Mouse (Mus musculus) brain, embryonic 14.5 days (tissue): ENCODE measurements at regions not wholly inside any gene's neighbourhood (a gene's known extent, or its start where the extent isn't known, plus 50 kb on each side); places are given as distances from the start of the nearest gene placed in this dataset.

ENCODE experiments used
- DNase-seq: peaks from one replicate; pipeline ENCODE4 v3.0.0-alpha.2; 2011; ENCODE audit warnings: low read depth
- CTCF ChIP-seq: fragments of 200-500 bp; IDR thresholded peaks from 2 replicates; pipeline ENCODE4 v1.5.1; 2012; ENCODE audit warnings: inconsistent platforms, mild to moderate bottlenecking, moderate library complexity, borderline replicate concordance; ENCODE audit not compliant: insufficient read depth, insufficient read length; ENCODE audit errors: extremely low read depth
- POLR2A ChIP-seq: fragments of 200-500 bp; IDR thresholded peaks from 2 replicates; pipeline ENCODE4 v1.6.1; 2012; ENCODE audit warnings: mild to moderate bottlenecking, inconsistent platforms, borderline replicate concordance; ENCODE audit not compliant: poor library complexity, insufficient read depth, insufficient read length, severe bottlenecking; ENCODE audit errors: extremely low read depth

GRCm38 (mm10) chr2:159591396-159592124 is 742.4 kb downstream of the Gm826 start:
- no peak for DNase-seq
- no peak for TF ChIP-seq POLR2A
- TF ChIP-seq CTCF, result no peak

GRCm38 (mm10) chr2:159592841-159593240 is 741.1 kb downstream of the Gm826 start:
- DNase-seq, result no peak
- TF ChIP-seq CTCF (no peak), POLR2A (no peak)

GRCm38 (mm10) chr2:159596285-159596684 is 737.7 kb downstream of the Gm826 start:
- TF ChIP-seq POLR2A (no peak), CTCF (no peak)
- DNase-seq, result no peak

GRCm38 (mm10) chr2:159598080-159598479 is 735.9 kb downstream of the Gm826 start:
- TF ChIP-seq POLR2A (no peak), CTCF (no peak)
- no peak for DNase-seq

GRCm38 (mm10) chr2:159607191-159607590 is 726.8 kb downstream of the Gm826 start:
- DNase-seq, result no peak
- TF ChIP-seq POLR2A (no peak), CTCF (no peak)

GRCm38 (mm10) chr2:159610451-159610850 is 723.5 kb downstream of the Gm826 start:
- TF ChIP-seq POLR2A (no peak), CTCF (no peak)
- DNase-seq, result no peak

- no peak for DNase-seq
- no peak for TF ChIP-seq POLR2A
- TF ChIP-seq CTCF, result no peak
These were observed 717.3 kb downstream of the Gm826 start for GRCm38 (mm10) chr2:159616685-159617084.

- DNase-seq, result no peak
- no peak for TF ChIP-seq POLR2A
These were observed 712.7 kb downstream of the Gm826 start for GRCm38 (mm10) chr2:159621261-159621660.

GRCm38 (mm10) chr2:159622141-159622669 is 711.8 kb downstream of the Gm826 start:
- DNase-seq, result no peak
- TF ChIP-seq CTCF, result no peak
- no peak for TF ChIP-seq POLR2A

GRCm38 (mm10) chr2:159625306-159625705 is 708.7 kb downstream of the Gm826 start:
- TF ChIP-seq POLR2A (no peak), CTCF (no peak)
- DNase-seq, result no peak

- DNase-seq, result peak; percentile 55
- TF ChIP-seq CTCF, result peak; percentile 28; the same call in 1 of the 2 replicates
- no peak for TF ChIP-seq POLR2A
These were observed 688.1 kb downstream of the Gm826 start for GRCm38 (mm10) chr2:159645861-159646260.

GRCm38 (mm10) chr2:159646595-159646994 is 687.4 kb downstream of the Gm826 start:
- TF ChIP-seq CTCF (no peak), POLR2A (no peak)
- DNase-seq, result no peak

GRCm38 (mm10) chr2:159652243-159652642 is 681.7 kb downstream of the Gm826 start:
- no peak for TF ChIP-seq POLR2A
- TF ChIP-seq CTCF, result no peak

More at GRCm38 (mm10) chr2:159652243-159652642, 681.7 kb downstream of the Gm826 start:
- no peak for DNase-seq
